Comparison of ENCODE assay signal across 17 mouse cellular contexts in genomic region chr13:93340555-93341278, GRCm38 (mm10). TPM values are rescaled to one million over a fixed set of nuclear protein-coding genes. Genes with fewer than 3 reads are reported as not detected.
DNase-seq lines count a peak whose midpoint lies in the region; ATAC-seq and TF ChIP-seq lines count a peak whose summit lies in the region.
"Had no signal": no experiment of that assay in that cellular context is flagged by ENCODE, and none has a peak within 500 bp of the region (broad histone marks: within the 10 kb centered on the region; RNA-seq: fewer than 3 reads in every experiment).

No protein-coding gene starts in this region.

- H3K4me2 ChIP-seq in CH12.LX (ENCODE audit: insufficient read depth, low read depth, poor library complexity, severe bottlenecking), result peak overlapping the region; percentile 36
- no peak overlapping the region for H3K4me2 ChIP-seq in hindbrain, embryonic 11.5 days (replicated peaks; ENCODE audit: low read depth, low read length)
- H3K4me2 ChIP-seq: embryonic facial prominence, embryonic 13.5 days; hindbrain, embryonic 15.5 days; limb, embryonic 12.5 days; midbrain, embryonic 12.5 days; neural tube, embryonic 15.5 days had no signal

- WGBS in lung, adult 2 months, result 51% methylated on average over 3 of the region's 3 CpGs
- 89% methylated on average over 3 of the region's 3 CpGs for WGBS in hindbrain, embryonic 11.5 days

- no peak for TF ChIP-seq POLR2A in lung, adult 2 months (IDR thresholded peaks at IDR 0.05; ENCODE audit: borderline replicate concordance, extremely low read depth, low read depth, low read length)
- TF ChIP-seq POLR2A in CH12.LX (IDR thresholded peaks at IDR 0.05; ENCODE audit: low read depth, low read length), result no peak

- no peak overlapping the region for H3K9ac ChIP-seq in CH12.LX (ENCODE audit: insufficient read depth, low read depth)
- no peak overlapping the region for H3K9ac ChIP-seq in hindbrain, embryonic 11.5 days (ENCODE audit: low read depth, low read length)
- H3K9ac ChIP-seq: embryonic facial prominence, embryonic 13.5 days; hindbrain, embryonic 15.5 days; limb, embryonic 12.5 days; midbrain, embryonic 12.5 days; neural tube, embryonic 15.5 days had no signal

- H3K36me3 ChIP-seq in CH12.LX (replicated peaks in 1 of 2; ENCODE audit: control insufficient read depth in 1 of 2, insufficient read depth in 1 of 2, low read length in 1 of 2), result peaks cover 5 to 24% of the 10 kb centered on the region in 2 experiments
- H3K36me3 ChIP-seq in hindbrain, embryonic 11.5 days (ENCODE audit: control insufficient read depth, insufficient read depth, low read length), result no peaks in the 10 kb centered on the region
- H3K36me3 ChIP-seq: embryonic facial prominence, embryonic 13.5 days; midbrain, embryonic 12.5 days had no signal

- no peak overlapping the region for H3K27ac ChIP-seq in CH12.LX (ENCODE audit: insufficient read depth, low read depth)
- H3K27ac ChIP-seq in hindbrain, embryonic 11.5 days (ENCODE audit: low read depth, low read length), result no peak overlapping the region
- H3K27ac ChIP-seq: embryonic facial prominence, embryonic 13.5 days; hindbrain, embryonic 15.5 days; limb, embryonic 12.5 days; midbrain, embryonic 12.5 days; neural tube, embryonic 15.5 days had no signal

- no peaks in the 10 kb centered on the region for H3K4me1 ChIP-seq in lung, adult 2 months (ENCODE audit: control insufficient read depth, insufficient read depth, low read length)
- H3K4me1 ChIP-seq in CH12.LX (ENCODE audit: control insufficient read depth in 1 of 2, insufficient read depth in 2 of 2), result peaks cover 0 to 25% of the 10 kb centered on the region in 2 experiments; a peak in 2 of 4 replicates
- H3K4me1 ChIP-seq in hindbrain, embryonic 11.5 days (replicated peaks; ENCODE audit: control insufficient read depth, insufficient read depth, low read length), result no peaks in the 10 kb centered on the region
- H3K4me1 ChIP-seq: hindbrain, embryonic 15.5 days; midbrain, embryonic 12.5 days; neural tube, embryonic 15.5 days had no signal

- in situ Hi-C loops in CH12.LX (cut with MboI; ENCODE audit: low pct_ligation_motif_present, low pct_unique_long_range_greater_than_20kb, low sequenced_read_pairs), result loop anchor here (25.0 kb wide), 2 partner anchors 272 to 372 kb away; no protein-coding TSS in a partner anchor

- no peak overlapping the region for H3K4me3 ChIP-seq in lung, adult 2 months (replicated peaks; ENCODE audit: extremely low read depth, low read depth, low read length)
- peak overlapping the region in 1 of 3 experiments; percentile 33 for H3K4me3 ChIP-seq in CH12.LX (replicated peaks in 1 of 3; ENCODE audit: low read depth in 2 of 3, low read length in 2 of 3, poor library complexity in 1 of 3)
- H3K4me3 ChIP-seq in hindbrain, embryonic 11.5 days (ENCODE audit: low read depth, low read length), result no peak overlapping the region
- H3K4me3 ChIP-seq: embryonic facial prominence, embryonic 13.5 days; hindbrain, embryonic 15.5 days; limb, embryonic 12.5 days; midbrain, embryonic 12.5 days; neural tube, embryonic 15.5 days had no signal

- DNase-seq in lung, adult 2 months, result no peak
- no peak for DNase-seq in lung, adult 18-20 months
- no peak for DNase-seq in CH12.LX (ENCODE audit: extremely low read depth)
- no peak for DNase-seq in hindbrain, embryonic 11.5 days (ENCODE audit: low spot score)
- no peak for DNase-seq in urinary bladder, adult 18-20 months (ENCODE audit: low spot score in 2 of 2)
- DNase-seq: adrenal gland, postnatal 36 days; cerebellum, adult 8-10 months; layer of hippocampus, adult 9-11 months; right cerebral cortex, postnatal 14 days had no signal

- ATAC-seq in common myeloid progenitor, adult 5-6 weeks (replicated peaks; ENCODE audit: low read depth, poor library complexity, severe bottlenecking), result peak; percentile 87
- ATAC-seq in megakaryocyte-erythroid progenitor cell, adult 5-6 weeks (replicated peaks; ENCODE audit: low FRiP score, low TSS enrichment, poor library complexity, severe bottlenecking), result peak; percentile 82
- ATAC-seq in hindbrain, embryonic 11.5 days (ENCODE audit: low FRiP score), result no peak
- ATAC-seq: Patski had no signal

- no peaks in the 10 kb centered on the region for H3K9me3 ChIP-seq in CH12.LX (replicated peaks; ENCODE audit: low read length)
- no peaks in the 10 kb centered on the region for H3K9me3 ChIP-seq in hindbrain, embryonic 11.5 days (ENCODE audit: control insufficient read depth, low read length)
- H3K9me3 ChIP-seq: embryonic facial prominence, embryonic 13.5 days; hindbrain, embryonic 15.5 days; limb, embryonic 12.5 days; midbrain, embryonic 12.5 days; neural tube, embryonic 15.5 days had no signal

- dilution Hi-C loops in CH12.LX (cut with MboI; ENCODE audit: extremely low pct_ligation_motif_present, extremely low pct_unique_long_range_greater_than_20kb, low sequenced_read_pairs), result no loop called here

- no peaks in the 10 kb centered on the region for H3K27me3 ChIP-seq in CH12.LX (replicated peaks)
- no peaks in the 10 kb centered on the region for H3K27me3 ChIP-seq in hindbrain, embryonic 11.5 days (ENCODE audit: control insufficient read depth, insufficient read depth, low read length)
- H3K27me3 ChIP-seq: embryonic facial prominence, embryonic 13.5 days; hindbrain, embryonic 15.5 days; limb, embryonic 12.5 days; midbrain, embryonic 12.5 days; neural tube, embryonic 15.5 days; Patski had no signal

- TF ChIP-seq EP300 in CH12.LX (IDR thresholded peaks at IDR 0.05; ENCODE audit: low read length), result no peak

- H3K79me2 ChIP-seq in CH12.LX (replicated peaks; ENCODE audit: control insufficient read depth, extremely low read depth, insufficient read depth, poor library complexity, severe bottlenecking), result no peaks in the 10 kb centered on the region

- TF ChIP-seq RAD21 in CH12.LX (IDR thresholded peaks at IDR 0.05; ENCODE audit: low read depth, low read length), result peak; percentile 31

- TF ChIP-seq CTCF in lung, adult 2 months (IDR thresholded peaks at IDR 0.05; ENCODE audit: insufficient read depth, low read length), result 0 out of 2 replicates have a peak, but pooled peaks have one; percentile 1
- TF ChIP-seq CTCF in CH12.LX (conservative IDR thresholded peaks at IDR 0.05 in 1 of 2, IDR thresholded peaks at IDR 0.05 in 1 of 2; ENCODE audit: low read depth in 2 of 2, low read length in 2 of 2), result peak in 1 of 2 experiments; percentile 30; a peak in 2 of 4 replicates

TF ChIP-seq in CH12.LX, 34 proteins besides CTCF, POLR2A, EP300 and RAD21:
- TF ChIP-seq ZNF384 (IDR thresholded peaks at IDR 0.05; ENCODE audit: low read depth, low read length), result peak; percentile 90
- TF ChIP-seq TCF12 (IDR thresholded peaks at IDR 0.05; ENCODE audit: low read depth, low read length), result no peak

RNA-seq across cellular contexts. Expression of gene Homer1, which starts 41.3 kb away (rescaled TPM):
- 1.9 and 2.0 TPM in 2 replicates for polyA plus RNA-seq in lung, adult 2 months (2012; rRNA removed)
- total RNA-seq in CH12.LX (2012; rRNA removed), result 16.2 and 16.4 TPM in 2 replicates
- total RNA-seq in CH12.LX (2014; rRNA removed), result 32.2 and 35.7 TPM in 2 replicates
- 12.6 and 14.6 TPM in 2 replicates for polyA plus RNA-seq in CH12.LX (2012; ENCODE audit: insufficient read length, low read depth)
- 7.6 and 9.3 TPM in 2 replicates for total RNA-seq in common myeloid progenitor, adult 5-6 weeks (2017)
- total RNA-seq in megakaryocyte-erythroid progenitor cell, adult 5-6 weeks (2014; fragmentation: Nextera tagmentation), result 11.5 and 11.6 TPM in 2 replicates
- total RNA-seq in megakaryocyte-erythroid progenitor cell, adult 5-6 weeks (2017), result 14.1 and 21.1 TPM in 2 replicates
- 13.7 and 17.7 TPM in 2 replicates for polyA plus RNA-seq in hindbrain, embryonic 11.5 days (2014; fragmentation: Nextera tagmentation; extraction: Ambion mirVana)
